Mouse (Mus musculus) intestine, postnatal 0 days (tissue): ENCODE results near the gene Notch2. TPM values are rescaled to one million over a fixed set of nuclear protein-coding genes. Genes with fewer than 3 reads are reported as not detected.

Experiments used
- ATAC-seq: fragments of 200-750 bp; cut with Nextera tagmentation; 2 replicates; pipeline ENCODE4 v1.8.0; 2017; ENCODE audit warnings: mild to moderate bottlenecking, moderate TSS enrichment, moderate library complexity
- H3K27ac ChIP-seq: fragments of 300-500 bp; sonication (generic); 2 replicates; pipeline ENCODE4 v1.5.1; 2014; ENCODE audit warnings: mild to moderate bottlenecking, low read depth, low read length, moderate library complexity
- H3K27me3 ChIP-seq: fragments of 300-500 bp; sonication (generic); replicated peaks from 2 replicates; pipeline ENCODE4 v1.6.1; 2014; ENCODE audit warnings: low read length, mixed read lengths; ENCODE audit not compliant: control insufficient read depth, insufficient read depth
- H3K36me3 ChIP-seq: fragments of 300-500 bp; sonication (generic); 2 replicates; pipeline ENCODE4 v1.6.1; 2014; ENCODE audit warnings: mild to moderate bottlenecking, moderate library complexity; ENCODE audit not compliant: control insufficient read depth, insufficient read depth
- H3K4me1 ChIP-seq: fragments of 300-500 bp; sonication (generic); replicated peaks from 2 replicates; pipeline ENCODE4 v1.6.1; 2014; ENCODE audit warnings: antibody characterized with exemption, low read length, mixed read lengths; ENCODE audit not compliant: control insufficient read depth, insufficient read depth
- H3K4me2 ChIP-seq: fragments of 300-500 bp; sonication (generic); replicated peaks from 2 replicates; pipeline ENCODE4 v1.6.1; 2014; ENCODE audit warnings: low read depth, mild to moderate bottlenecking, moderate library complexity
- H3K4me3 ChIP-seq: fragments of 300-500 bp; sonication (generic); 2 replicates; pipeline ENCODE4 v1.5.1; 2014; ENCODE audit warnings: low read depth, low read length
- H3K9ac ChIP-seq: fragments of 300-500 bp; sonication (generic); 2 replicates; pipeline ENCODE4 v1.6.1; 2014; ENCODE audit warnings: mild to moderate bottlenecking, low read depth, low read length
- H3K9me3 ChIP-seq: fragments of 300-500 bp; sonication (generic); 2 replicates; pipeline ENCODE4 v1.6.1; 2016; ENCODE audit warnings: mixed run types; ENCODE audit not compliant: control insufficient read depth
- CTCF ChIP-seq: sonication (generic); IDR thresholded peaks from 2 replicates; pipeline ENCODE4 v1.5.1; 2016; ENCODE audit warnings: low read depth, mild to moderate bottlenecking, control low read depth, antibody characterized with exemption, moderate library complexity
- WGBS: fragments of 180-500 bp; shearing (Covaris S2); extraction: QIAGEN DNeasy Blood & Tissue Kit; methylation state at CpG from one replicate; pipeline ENCODE4 v1.1.7; 2014; 5-methylcytosine and 5-hydroxymethylcytosine counted together
- polyA plus RNA-seq: library from polyadenylated mRNA; unstranded; fragments of >200 nt; fragmentation: Nextera tagmentation; extraction: Ambion mirVana; gene quantifications from 2 replicates; pipeline ENCODE4 v1.2.1, GENCODE M21; 2015

The Notch2 gene
- polyA plus RNA-seq, 1 experiment from 2014 or later, result 4.9 TPM

DNA sequence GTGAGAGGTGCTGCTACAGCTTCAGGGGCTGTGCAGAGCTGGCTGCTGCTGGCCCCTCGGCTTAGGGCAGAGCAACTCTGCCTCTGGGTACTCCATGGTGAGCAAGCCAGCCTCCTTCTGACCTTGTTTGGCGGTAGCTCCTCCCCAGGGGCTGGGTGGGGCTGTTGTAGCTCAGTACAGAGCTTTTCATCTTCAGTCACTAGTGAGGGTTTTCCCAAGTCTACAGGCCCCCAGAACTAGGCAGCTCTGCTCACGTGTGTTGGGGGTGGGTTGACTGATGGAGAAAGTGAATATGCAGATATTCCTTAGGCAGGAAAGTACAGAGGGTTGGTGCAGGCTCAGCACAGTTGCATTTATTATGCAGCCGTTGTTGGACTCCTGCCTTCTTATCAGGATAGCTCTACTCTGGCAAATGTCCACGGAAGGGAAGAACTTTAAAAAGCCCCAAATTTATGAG lies 72.5 kb downstream of the Notch2 start:
- H3K4me1 ChIP-seq, result no peaks in the 10 kb centered on the region
- WGBS, result 17% methylated on average over 5 of the region's 5 CpGs
- no peak overlapping the region for H3K27ac ChIP-seq
- H3K9ac ChIP-seq, result no peak overlapping the region
- no peaks in the 10 kb centered on the region for H3K27me3 ChIP-seq
- H3K9me3 ChIP-seq, result no peaks in the 10 kb centered on the region
- no peak overlapping the region for H3K4me2 ChIP-seq
- TF ChIP-seq CTCF, result no peak
- no peak overlapping the region for H3K4me3 ChIP-seq
- ATAC-seq, result no peak
- H3K36me3 ChIP-seq, result peaks cover 15% of the 10 kb centered on the region; the same call in 1 of the 2 replicates

DNA sequence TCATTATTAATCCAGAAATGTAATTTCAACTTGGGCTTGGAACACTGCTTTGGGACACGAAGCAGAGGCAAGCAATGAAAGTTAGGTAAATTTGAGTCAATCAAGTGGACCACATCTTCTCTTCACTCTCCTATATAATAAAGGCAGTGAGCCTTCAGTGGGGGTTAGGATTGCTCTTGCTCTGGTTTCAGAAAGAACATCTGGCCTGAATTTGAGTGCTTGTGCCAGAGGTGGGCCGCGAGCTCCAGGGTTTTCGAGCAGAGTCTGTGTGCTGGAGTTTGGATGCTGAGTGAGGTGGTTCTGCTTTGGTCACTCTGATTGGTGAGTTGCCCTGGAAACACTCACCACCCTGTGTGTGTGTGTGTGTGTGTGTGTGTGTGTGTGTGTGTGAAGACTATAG lies 73.1 kb downstream of the Notch2 start:
- TF ChIP-seq CTCF, result no peak
- Histone ChIP-seq H3K9ac (no peak overlapping the region), H3K27me3 (no peaks in the 10 kb centered on the region), H3K36me3 (peaks cover 15% of the 10 kb centered on the region; the same call in 1 of the 2 replicates), H3K4me3 (no peak overlapping the region), H3K4me2 (no peak overlapping the region), H3K4me1 (no peaks in the 10 kb centered on the region), H3K9me3 (no peaks in the 10 kb centered on the region), H3K27ac (no peak overlapping the region)
- WGBS, result 73% methylated on average over 4 of the region's 4 CpGs
- ATAC-seq, result no peak

DNA sequence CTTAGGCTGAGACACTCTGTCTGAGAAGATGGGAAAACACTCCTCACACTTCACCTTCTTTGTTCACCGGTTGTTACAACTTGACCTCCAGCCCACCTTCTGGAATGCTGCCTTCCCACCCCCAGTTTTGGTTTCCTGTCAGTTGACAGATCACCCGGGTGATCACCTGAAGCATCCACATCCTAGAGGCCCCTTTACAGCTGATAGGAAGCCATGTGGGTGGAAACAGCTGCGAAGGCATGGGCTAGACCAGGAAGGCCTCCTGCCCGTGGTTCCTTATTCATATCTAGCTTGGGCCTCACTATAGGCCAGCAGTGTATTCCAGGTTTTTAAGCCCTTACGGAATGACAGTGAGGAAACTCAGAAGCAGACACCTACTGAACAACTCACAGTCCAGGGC lies 73.5 kb downstream of the Notch2 start:
- H3K27ac ChIP-seq, result no peak overlapping the region

DNA sequence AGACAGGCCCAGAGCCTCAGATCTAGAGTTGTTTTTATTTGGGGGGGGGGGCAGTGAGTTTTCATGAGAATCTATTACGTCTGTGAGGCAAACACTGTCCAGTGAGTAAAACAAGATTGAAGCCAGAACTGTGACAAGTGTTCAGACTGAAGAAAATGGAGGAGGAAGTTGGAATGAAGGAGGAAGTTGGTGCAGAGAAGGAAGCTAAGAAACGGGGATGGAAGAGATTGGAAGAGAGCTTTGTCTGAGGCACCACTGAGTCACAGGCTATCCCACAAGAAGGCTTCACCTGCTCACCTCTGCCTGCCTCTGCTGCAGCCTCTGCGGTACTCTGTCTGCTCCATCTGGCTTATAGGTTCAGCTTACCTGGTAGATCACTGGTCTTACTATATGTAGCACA lies 74.2 kb downstream of the Notch2 start:
- no peak overlapping the region for H3K9ac ChIP-seq
- no peak overlapping the region for H3K4me3 ChIP-seq
- no peak for TF ChIP-seq CTCF
- no peaks in the 10 kb centered on the region for H3K4me1 ChIP-seq
- 88% methylated on average over 3 of the region's 3 CpGs for WGBS
- ATAC-seq, result no peak
- H3K36me3 ChIP-seq, result peaks cover 6% of the 10 kb centered on the region; the same call in 1 of the 2 replicates
- H3K27me3 ChIP-seq, result no peaks in the 10 kb centered on the region
- no peaks in the 10 kb centered on the region for H3K9me3 ChIP-seq
- H3K4me2 ChIP-seq, result no peak overlapping the region
- no peak overlapping the region for H3K27ac ChIP-seq

More for the DNA sequence above, 73.5 kb downstream of the Notch2 start:
- Histone ChIP-seq H3K9ac (no peak overlapping the region), H3K9me3 (no peaks in the 10 kb centered on the region), H3K36me3 (peaks cover 13% of the 10 kb centered on the region; the same call in 1 of the 2 replicates), H3K27me3 (no peaks in the 10 kb centered on the region), H3K4me1 (no peaks in the 10 kb centered on the region), H3K4me3 (no peak overlapping the region), H3K4me2 (no peak overlapping the region)
- no peak for TF ChIP-seq CTCF
- 52% methylated on average over 5 of the region's 5 CpGs for WGBS
- ATAC-seq, result no peak

DNA sequence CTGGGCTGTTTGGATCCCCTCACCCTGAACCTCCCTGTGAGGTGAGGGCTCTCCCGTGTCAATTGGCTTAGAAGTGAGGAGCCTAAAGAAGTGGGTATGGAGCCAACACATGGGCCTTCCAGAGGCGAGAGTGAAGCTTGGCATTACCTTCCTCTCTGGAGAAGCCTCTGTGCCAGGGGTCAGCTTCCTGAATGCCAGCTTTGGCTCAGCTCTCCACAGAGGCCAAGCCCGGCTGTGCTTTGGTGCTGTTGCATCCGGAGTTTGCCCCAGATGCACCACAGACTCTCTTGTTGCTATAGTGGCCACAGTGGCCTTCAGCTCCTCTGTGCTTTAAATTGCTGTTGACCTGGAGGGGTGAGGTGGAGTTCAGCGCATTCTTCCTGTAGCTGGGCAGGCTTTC lies 76.4 kb downstream of the Notch2 start:
- Histone ChIP-seq H3K27ac (no peak overlapping the region), H3K27me3 (no peaks in the 10 kb centered on the region), H3K9ac (no peak overlapping the region), H3K4me2 (no peak overlapping the region), H3K4me1 (no peaks in the 10 kb centered on the region), H3K9me3 (no peaks in the 10 kb centered on the region), H3K36me3 (no peaks in the 10 kb centered on the region), H3K4me3 (no peak overlapping the region)
- ATAC-seq, result no peak
- TF ChIP-seq CTCF, result no peak
- WGBS, result 67% methylated on average over 5 of the region's 5 CpGs

DNA sequence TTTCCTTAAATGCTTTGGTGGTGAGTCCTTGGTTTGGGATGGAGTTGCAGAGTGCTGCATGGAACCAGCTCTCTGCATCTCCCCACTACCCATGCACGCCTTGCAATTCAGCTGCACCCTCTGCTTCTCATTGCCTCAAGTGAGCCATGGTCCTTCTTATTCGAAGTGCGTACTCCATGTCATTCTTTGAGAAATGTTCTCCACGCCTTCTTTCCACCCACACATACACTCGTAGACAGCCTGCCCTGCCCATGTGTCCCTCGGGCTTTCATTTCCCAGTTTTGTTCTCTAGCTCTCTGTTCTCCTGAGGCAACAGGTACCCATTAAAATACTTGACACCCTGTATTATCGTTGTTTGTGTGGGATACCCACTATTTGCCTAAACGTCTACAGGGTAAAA lies 76.8 kb downstream of the Notch2 start:
- TF ChIP-seq CTCF, result no peak
- H3K4me3 ChIP-seq, result no peak overlapping the region
- H3K9ac ChIP-seq, result no peak overlapping the region
- 74% methylated on average over 8 of the region's 8 CpGs for WGBS
- ATAC-seq, result no peak
- no peaks in the 10 kb centered on the region for H3K27me3 ChIP-seq
- no peaks in the 10 kb centered on the region for H3K36me3 ChIP-seq
- no peak overlapping the region for H3K4me2 ChIP-seq
- H3K9me3 ChIP-seq, result no peaks in the 10 kb centered on the region
- no peak overlapping the region for H3K27ac ChIP-seq
- no peaks in the 10 kb centered on the region for H3K4me1 ChIP-seq
